Mouse (Mus musculus) stomach, embryonic 14.5 days (tissue): ENCODE measurements around the gene Defb41. TPM values are rescaled to one million over a fixed set of nuclear protein-coding genes. Genes with fewer than 3 reads are reported as not detected.
"Not testable (repeated sequence)": the region's sequence is repeated elsewhere in the genome, so short reads cannot be mapped to it uniquely, and the experiment has no call there.

Source experiments
- ATAC-seq: fragments of 200-750 bp; cut with Nextera tagmentation; 2 replicates; pipeline ENCODE4 v1.8.0; 2017; ENCODE audit warnings: low read depth, moderate TSS enrichment; ENCODE audit not compliant: insufficient number of reproducible peaks, insufficient read depth, low FRiP score
- H3K27ac ChIP-seq: fragments of 300-500 bp; sonication (generic); 2 replicates; pipeline ENCODE4 v1.5.1; 2014; ENCODE audit warnings: mild to moderate bottlenecking, low read length, moderate library complexity, mixed read lengths
- H3K27me3 ChIP-seq: fragments of 300-500 bp; sonication (generic); 2 replicates; pipeline ENCODE4 v1.6.1; 2014; ENCODE audit warnings: low read length, control low read depth, mixed read lengths; ENCODE audit not compliant: control insufficient read depth, insufficient read depth
- H3K36me3 ChIP-seq: fragments of 300-500 bp; sonication (generic); 2 replicates; pipeline ENCODE4 v1.6.1; 2014; ENCODE audit warnings: mild to moderate bottlenecking, control low read depth, low read length, moderate library complexity, mixed read lengths; ENCODE audit not compliant: control insufficient read depth, insufficient read depth
- H3K4me1 ChIP-seq: fragments of 300-500 bp; sonication (generic); 2 replicates; pipeline ENCODE4 v1.6.1; 2014; ENCODE audit warnings: low read length, control low read depth, mixed read lengths; ENCODE audit not compliant: control insufficient read depth, insufficient read depth
- H3K4me2 ChIP-seq: fragments of 300-500 bp; sonication (generic); replicated peaks from 2 replicates; pipeline ENCODE4 v1.6.1; 2014; ENCODE audit warnings: low read depth, low read length, control low read depth
- H3K4me3 ChIP-seq: fragments of 300-500 bp; sonication (generic); 2 replicates; pipeline ENCODE4 v1.5.1; 2014; ENCODE audit warnings: low read depth, low read length, control low read depth
- H3K9ac ChIP-seq: fragments of 300-500 bp; sonication (generic); replicated peaks from 2 replicates; pipeline ENCODE4 v1.6.1; 2014; ENCODE audit warnings: low read depth, mild to moderate bottlenecking, control low read depth, low read length, moderate library complexity, mixed read lengths
- H3K9me3 ChIP-seq: fragments of 300-500 bp; sonication (generic); 2 replicates; pipeline ENCODE4 v1.6.1; 2016; ENCODE audit warnings: low read depth, low read length, control low read depth; ENCODE audit not compliant: control insufficient read depth
- WGBS: fragments of 180-500 bp; shearing (Covaris S2); extraction: QIAGEN DNeasy Blood & Tissue Kit; methylation state at CpG from one replicate; pipeline ENCODE4 v1.1.7; 2014; 5-methylcytosine and 5-hydroxymethylcytosine counted together
- polyA plus RNA-seq: library from polyadenylated mRNA; unstranded; fragments of >200 nt; fragmentation: Nextera tagmentation; extraction: Ambion mirVana; gene quantifications from 2 replicates; pipeline ENCODE4 v1.2.1, GENCODE M21; 2014

The Defb41 gene
- polyA plus RNA-seq, 1 experiment from 2014 or later: not detected

DNA sequence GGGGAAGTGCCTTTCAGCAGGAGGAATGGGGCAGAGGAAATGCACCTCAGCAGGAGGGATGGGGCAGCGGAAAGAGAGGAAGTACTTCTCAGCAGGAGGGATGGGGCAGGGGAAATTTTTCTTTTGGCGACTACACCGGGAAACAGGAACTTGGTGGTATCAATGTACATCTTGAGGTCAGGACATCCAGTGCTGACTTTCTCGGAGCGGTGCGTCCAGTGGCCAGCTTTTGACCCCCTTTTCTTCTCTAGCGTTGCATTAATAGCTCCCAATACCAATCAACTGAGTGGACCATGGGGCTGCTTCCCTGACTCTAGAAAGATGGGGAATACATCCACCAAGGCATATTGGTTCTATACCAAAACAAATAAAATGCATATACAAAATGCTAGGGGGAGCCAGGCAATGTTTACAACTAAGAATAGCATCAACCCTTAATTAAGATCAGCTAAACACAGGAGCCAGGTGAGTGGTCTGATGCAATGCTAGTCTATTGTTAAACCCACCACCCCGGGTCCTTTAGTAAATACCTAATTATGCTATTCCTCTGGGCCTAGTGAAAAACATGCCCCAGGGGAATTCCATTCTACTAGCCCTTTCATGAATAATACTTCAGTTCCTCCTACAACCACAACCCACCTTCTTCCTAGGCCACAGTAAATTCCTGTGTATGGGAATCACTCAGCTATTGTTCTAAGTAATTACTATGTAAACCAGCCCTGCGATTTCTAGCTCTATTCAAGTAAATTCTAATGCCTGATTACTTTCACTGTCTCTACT lies 18.9 kb downstream of the Defb41 start:
- not testable (repeated sequence) for H3K4me1 ChIP-seq, H3K27me3 ChIP-seq, H3K9me3 ChIP-seq, ATAC-seq, H3K36me3 ChIP-seq, H3K9ac ChIP-seq, H3K4me2 ChIP-seq, H3K27ac ChIP-seq, H3K4me3 ChIP-seq
- WGBS: 94% methylated on average over 9 of the region's 9 CpGs

DNA sequence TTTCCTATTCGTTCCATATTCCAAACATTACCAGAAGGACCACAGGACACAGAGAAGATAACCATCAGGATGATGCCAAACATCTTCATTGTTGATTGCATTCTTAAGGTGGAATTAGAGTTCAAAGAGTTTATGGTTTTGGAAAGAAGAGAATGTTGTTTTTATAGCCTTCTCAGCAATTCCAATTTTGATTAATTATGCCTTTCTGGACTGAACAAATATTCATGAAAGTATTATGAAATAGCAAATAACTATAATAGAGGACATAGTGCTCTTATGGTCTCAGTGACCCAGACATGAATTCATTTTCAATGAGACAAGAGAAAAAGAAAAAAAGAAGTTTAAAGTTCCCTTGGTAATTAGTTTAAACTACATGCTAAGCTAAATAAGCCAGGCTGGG lies 27.6 kb downstream of the Defb41 start, which contains the start of gene Defb18:
Defb18 (minus strand) TSS at position 101 of the 400 bp plus-strand sequence.
- 71% methylated on average over 1 of the region's 1 CpGs for WGBS
- H3K4me3 ChIP-seq: no peak within 1 kb of the TSS
- H3K27ac ChIP-seq: no peak within 1 kb of the TSS
- H3K4me1 ChIP-seq: no peaks in the 10 kb centered on the region
- no peak within 1 kb of the TSS for H3K9ac ChIP-seq
- H3K4me2 ChIP-seq: no peak within 1 kb of the TSS
- H3K27me3 ChIP-seq: no peaks in the 10 kb centered on the region
- H3K36me3 ChIP-seq: no peaks in the 10 kb centered on the region
- no peaks in the 10 kb centered on the region for H3K9me3 ChIP-seq
- no peak for ATAC-seq

DNA sequence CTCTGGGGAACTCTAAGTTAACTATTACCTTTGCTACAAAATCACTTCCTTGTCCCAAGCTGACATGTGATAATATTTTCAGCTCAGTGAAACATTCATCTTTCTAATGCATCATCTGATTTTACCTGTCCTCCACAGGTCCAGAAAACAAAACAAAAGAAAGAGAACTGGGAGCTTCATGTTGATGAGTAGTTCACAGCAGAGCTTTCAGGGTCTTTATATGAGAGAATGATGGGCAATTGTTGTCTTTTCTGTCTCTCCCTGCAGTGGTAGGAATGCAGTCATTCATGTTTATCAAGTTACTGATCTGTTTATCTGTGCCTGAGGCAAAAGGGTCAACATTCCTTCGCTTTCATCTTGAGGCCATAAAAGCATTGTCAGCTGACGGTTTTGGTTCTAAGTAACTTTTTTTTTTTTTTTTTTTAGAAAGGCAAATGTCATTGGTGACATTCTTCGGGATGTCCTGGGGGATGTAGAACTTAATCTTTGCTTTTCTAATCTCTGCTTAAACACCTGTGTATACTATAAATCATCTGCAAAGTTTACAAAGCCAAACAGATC lies 41.5 kb downstream of the Defb41 start:
- H3K9ac ChIP-seq: no peak overlapping the region
- no peak for ATAC-seq
- WGBS: 7% methylated on average over 3 of the region's 3 CpGs
- no peaks in the 10 kb centered on the region for H3K9me3 ChIP-seq
- H3K27me3 ChIP-seq: no peaks in the 10 kb centered on the region
- no peaks in the 10 kb centered on the region for H3K36me3 ChIP-seq
- H3K4me1 ChIP-seq: no peaks in the 10 kb centered on the region
- no peak overlapping the region for H3K4me2 ChIP-seq
- no peak overlapping the region for H3K4me3 ChIP-seq
- H3K27ac ChIP-seq: no peak overlapping the region

Other genes with a start within 250 kb of the Defb41 start
- gene Crisp4, start 119.2 kb downstream of the Defb41 start, polyA plus RNA-seq: not detected in 2 replicates
- not detected in 2 replicates for gene Defb18, start 27.7 kb downstream of the Defb41 start, polyA plus RNA-seq